In genomic region chr12:24470943-24471342, GRCm38 (mm10) we compare ENCODE assay signal across 9 mouse cellular contexts. TPM values are rescaled to one million over a fixed set of nuclear protein-coding genes. Genes with fewer than 3 reads are reported as not detected.
DNase-seq lines count a peak whose midpoint lies in the region; ATAC-seq and TF ChIP-seq lines count a peak whose summit lies in the region.
"Had no signal": no experiment of that assay in that cellular context is flagged by ENCODE, and none has a peak within 500 bp of the region (broad histone marks: within the 10 kb centered on the region; RNA-seq: fewer than 3 reads in every experiment).

No protein-coding gene starts in this region.

- no peak for TF ChIP-seq POLR2A in brain, embryonic 14.5 days (IDR thresholded peaks at IDR 0.05; ENCODE audit: borderline replicate concordance, extremely low read depth, insufficient read depth, insufficient read length, poor library complexity, severe bottlenecking)

- no peaks in the 10 kb centered on the region for H3K79me2 ChIP-seq in C2C12 (ENCODE audit: control insufficient read depth, insufficient read depth)

- no peaks in the 10 kb centered on the region for H3K36me3 ChIP-seq in C2C12 (ENCODE audit: control insufficient read depth, insufficient read depth)
- no peaks in the 10 kb centered on the region for H3K36me3 ChIP-seq in kidney, postnatal 0 days (ENCODE audit: insufficient read depth, low read length)
- H3K36me3 ChIP-seq: liver, embryonic 15.5 days had no signal

- 16% methylated on average over 4 of the region's 4 CpGs for WGBS in kidney, postnatal 0 days

- H3K4me3 ChIP-seq in C2C12 (ENCODE audit: insufficient read depth, poor library complexity, severe bottlenecking): no peak overlapping the region
- H3K4me3 ChIP-seq in kidney, postnatal 0 days (replicated peaks; ENCODE audit: low read depth, low read length): no peak overlapping the region
- H3K4me3 ChIP-seq: liver, embryonic 15.5 days had no signal

- H3ac ChIP-seq in C2C12 (ENCODE audit: control insufficient read depth, insufficient read length, low read depth): no peak overlapping the region

- H3K27me3 ChIP-seq in C2C12 (ENCODE audit: control insufficient read depth, insufficient read depth, insufficient read length): peaks cover 13% of the 10 kb centered on the region
- no peaks in the 10 kb centered on the region for H3K27me3 ChIP-seq in kidney, postnatal 0 days (ENCODE audit: insufficient read depth, low read length)
- H3K27me3 ChIP-seq: liver, embryonic 15.5 days had no signal

- peak; percentile 29 for TF ChIP-seq CTCF in C2C12 (IDR thresholded peaks at IDR 0.05; ENCODE audit: control insufficient read depth, insufficient read depth, insufficient read length)
- peak; percentile 83 for TF ChIP-seq CTCF in brain, embryonic 14.5 days (IDR thresholded peaks at IDR 0.05; ENCODE audit: borderline replicate concordance, extremely low read depth, insufficient read depth, insufficient read length)
- TF ChIP-seq CTCF in kidney, postnatal 0 days (IDR thresholded peaks at IDR 0.05; ENCODE audit: low read depth): peak; percentile 83

- DNase-seq in cerebellum, adult 8-10 months: peak; percentile 11
- no peak for DNase-seq in cerebellum, adult 9-11 months
- DNase-seq in brain, embryonic 14.5 days (ENCODE audit: low read depth): peak; percentile 68
- peak; percentile 55 for DNase-seq in gastrocnemius, postnatal 10 days
- peak; percentile 64 for DNase-seq in kidney, postnatal 0 days (ENCODE audit: low spot score)
- peak; percentile 30 to 57 for DNase-seq in lung, postnatal 4 days
- DNase-seq in spleen, adult 18-20 months: peak; percentile 14 to 54

- no peak overlapping the region for H3K27ac ChIP-seq in kidney, postnatal 0 days
- H3K27ac ChIP-seq: liver, embryonic 15.5 days had no signal

- ATAC-seq in kidney, postnatal 0 days (replicated peaks; ENCODE audit: low FRiP score, low read depth): peak; percentile 43; the same call in 1 of the 2 replicates

- no peaks in the 10 kb centered on the region for H3K4me1 ChIP-seq in kidney, postnatal 0 days (replicated peaks; ENCODE audit: insufficient read depth, low read length)
- H3K4me1 ChIP-seq: liver, embryonic 15.5 days had no signal

- H3K9me3 ChIP-seq in kidney, postnatal 0 days (replicated peaks; ENCODE audit: low read length): no peaks in the 10 kb centered on the region
- H3K9me3 ChIP-seq: liver, embryonic 15.5 days had no signal

- H3K79me3 ChIP-seq in C2C12 (ENCODE audit: low read depth): no peaks in the 10 kb centered on the region

- no peak overlapping the region for H3K4me2 ChIP-seq in kidney, postnatal 0 days (ENCODE audit: low read length)
- H3K4me2 ChIP-seq: liver, embryonic 15.5 days had no signal

- no peak overlapping the region for H3K9ac ChIP-seq in kidney, postnatal 0 days (ENCODE audit: low read depth, low read length)
- H3K9ac ChIP-seq: liver, embryonic 15.5 days had no signal

TF ChIP-seq in C2C12, 6 proteins besides CTCF, POLR2A, EP300 and RAD21:
- no peak for TF ChIP-seq CEBPB (IDR thresholded peaks at IDR 0.05; ENCODE audit: low read depth)
- TF ChIP-seq MYOD1 (IDR thresholded peaks at IDR 0.05; ENCODE audit: control insufficient read depth, insufficient read length, low read depth): no peak
- no peak for TF ChIP-seq MAX (IDR thresholded peaks at IDR 0.05)
- TF ChIP-seq MYOG (IDR thresholded peaks at IDR 0.05; ENCODE audit: control insufficient read depth, extremely low read depth, insufficient read length): no peak
- no peak for TF ChIP-seq USF1 (IDR thresholded peaks at IDR 0.05; ENCODE audit: low read depth)
- no peak for TF ChIP-seq FOSL1 (IDR thresholded peaks at IDR 0.05; ENCODE audit: insufficient read depth, low read length, poor library complexity, severe bottlenecking)
TF ChIP-seq in C2C12: peak in this region for 0.

RNA-seq across cellular contexts. Expression of gene Taf1b, which starts 27.2 kb away (rescaled TPM):
- 8.6 TPM for polyA plus RNA-seq in C2C12 (2012; fragmentation: generic; extraction: Trizol)
- polyA plus RNA-seq in brain, embryonic 14.5 days (2012; rRNA removed): 20.3 and 20.9 TPM in 2 replicates
- 10 to 100 TPM in 1 of 2 experiments, 1 to 10 TPM in 1; 7.2 to 10.6 TPM for total RNA-seq in gastrocnemius, postnatal 10 days (2021)
- 27.6 and 28.5 TPM in 2 replicates for polyA plus RNA-seq in kidney, postnatal 0 days (2015; fragmentation: Nextera tagmentation; extraction: Ambion mirVana)

Comparison
In these comparisons a context has a peak if more than half of its experiments do, and no peak if none do; other contexts are left out.
1. CTCF ChIP-seq: peak in every context shown above with its lines; median percentile 83 in brain, embryonic 14.5 days; 83 in kidney, postnatal 0 days; 29 in C2C12.